Mouse (Mus musculus) adipose tissue, adult 10 weeks (tissue): ENCODE data around the gene Creb3l2. TPM values are rescaled to one million over a fixed set of nuclear protein-coding genes. Genes with fewer than 3 reads are reported as not detected.

Experiments used
- polyA plus RNA-seq: library from polyadenylated mRNA; stranded (reverse); fragments of 350-450 nt; fragmentation: Illumina TruSeq; extraction: RNeasy Lipid Tissue Mini Kit (QIAGEN cat#74804); gene quantifications from one replicate; pipeline ENCODE4 v1.2.3, GENCODE M21; 2014; ENCODE audit warnings: low read depth, low replicate concordance

Creb3l2 gene
- 80.4 TPM for polyA plus RNA-seq

DNA sequence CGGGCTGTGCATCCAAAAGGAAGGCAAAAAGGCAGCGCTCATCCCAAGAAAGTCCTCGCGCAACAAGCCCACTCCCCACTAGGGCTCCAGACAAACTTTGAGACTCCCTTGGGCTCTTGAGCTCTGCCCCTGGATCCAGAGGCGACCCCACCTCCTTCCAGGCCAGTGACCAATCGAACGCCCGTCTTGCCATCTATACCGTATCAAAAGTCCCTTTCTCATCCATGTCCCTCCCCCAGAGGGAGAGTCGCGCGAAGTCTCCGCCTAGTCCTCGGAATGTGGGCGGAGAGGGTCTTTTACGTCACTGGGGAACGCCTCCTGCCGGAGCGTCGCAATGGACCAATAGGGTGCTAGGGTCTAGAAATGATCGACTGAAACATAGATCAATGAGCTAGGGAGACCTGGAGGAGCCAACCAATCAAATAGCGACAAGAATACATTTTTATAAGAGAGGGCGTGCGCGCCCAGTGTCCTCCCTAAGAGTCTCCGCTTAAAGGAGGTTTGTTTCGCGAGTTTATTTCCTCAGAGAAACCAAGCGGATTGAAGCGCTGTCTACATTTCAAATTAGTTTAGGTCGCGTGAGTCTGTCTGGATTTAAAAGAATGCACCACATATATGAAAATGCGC is at the start of gene Creb3l2:
Gene Creb3l2, minus strand, starts transcription at position 106 of the 627 bp plus-strand sequence.

GRCm38 (mm10) chr6:37299562-37300390 is 142.2 kb downstream of the Creb3l2 start, which contains the start of gene Dgki:
Dgki (minus strand) TSS chr6:37300184.

Other genes starting within 250 kb of the Creb3l2 start
- gene Dgki, start 142.0 kb downstream of the Creb3l2 start, polyA plus RNA-seq = 2.1 TPM
- not detected for gene Akr1d1, start 88.0 kb upstream of the Creb3l2 start, polyA plus RNA-seq